Mouse (Mus musculus): ENCODE results near the gene Cacna1c.

DNA sequence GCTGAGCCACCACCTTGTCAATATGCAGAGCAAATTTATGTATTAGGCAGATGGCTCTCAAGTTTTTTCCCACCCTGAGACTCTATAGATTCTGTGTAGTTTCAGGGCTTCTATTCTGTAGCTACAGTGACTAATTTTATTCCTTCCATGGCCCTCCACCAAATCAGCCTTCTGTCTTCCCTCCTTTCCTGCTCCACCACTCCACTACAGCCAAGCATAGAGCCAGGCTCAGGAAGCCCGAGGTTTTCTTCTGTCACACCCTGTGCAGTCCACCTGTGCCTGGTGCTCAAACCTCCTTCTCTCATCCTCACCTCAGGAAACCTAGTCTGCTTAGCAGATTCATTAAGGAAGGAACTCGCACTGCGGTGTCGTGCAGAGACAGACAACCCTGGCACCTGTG is 51.1 kb downstream of the Cacna1c start:
- TF ChIP-seq CTCF (IDR thresholded peaks at IDR 0.05; ENCODE audit: low read depth) (no peak), EP300 (IDR thresholded peaks at IDR 0.05; ENCODE audit: low read depth) (no peak)

Data from liver, postnatal 0 days (tissue).